Comparison of ENCODE assay signal across 27 mouse cellular contexts in the genomic region with DNA sequence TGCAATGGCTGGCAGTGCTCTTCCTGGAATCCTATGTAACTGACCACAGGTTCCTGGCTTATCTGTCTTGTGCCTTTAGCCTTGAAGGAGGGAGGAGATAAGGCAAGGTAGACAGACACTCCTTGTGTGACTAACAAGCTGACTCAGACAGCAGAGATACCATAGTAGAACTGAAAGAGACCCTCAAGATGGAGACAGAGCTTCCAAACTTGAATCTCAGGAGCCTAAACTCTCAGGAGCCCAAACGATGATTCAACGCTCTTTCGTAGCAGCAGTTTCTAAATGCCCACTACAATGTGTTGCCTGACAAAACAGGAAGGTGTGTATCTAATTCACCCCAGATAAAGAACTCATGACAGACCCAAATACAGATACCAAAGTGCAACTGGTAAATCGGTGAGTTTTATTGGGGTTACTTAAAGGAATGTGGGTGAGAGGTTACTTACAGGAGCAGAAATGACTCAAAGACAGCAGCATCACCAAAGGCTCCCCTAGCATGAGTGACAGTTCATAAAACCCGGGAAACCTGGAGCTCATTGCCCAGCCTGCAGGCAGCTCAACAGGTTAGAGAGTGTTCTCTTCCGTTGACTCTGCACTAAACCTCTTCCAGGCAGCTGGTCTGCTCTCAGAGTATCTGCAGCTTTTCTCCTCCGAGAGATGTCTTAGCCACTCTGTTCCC. TPM values are rescaled to one million over a fixed set of nuclear protein-coding genes. Genes with fewer than 3 reads are reported as not detected.
DNase-seq lines count a peak whose midpoint lies in the region; ATAC-seq and TF ChIP-seq lines count a peak whose summit lies in the region.
"Had no signal": no experiment of that assay in that cellular context is flagged by ENCODE, and none has a peak within 500 bp of the region (broad histone marks: within the 10 kb centered on the region; RNA-seq: fewer than 3 reads in every experiment).

No protein-coding gene starts in this region.

- H3K4me1 ChIP-seq in MEL (ENCODE audit: control insufficient read depth in 1 of 2, insufficient read depth in 2 of 2, low read length in 2 of 2): peaks cover 8 to 33% of the 10 kb centered on the region in 2 experiments
- peaks cover 8% of the 10 kb centered on the region; the same call in 1 of the 2 replicates for H3K4me1 ChIP-seq in intestine, postnatal 0 days (replicated peaks; ENCODE audit: control insufficient read depth, insufficient read depth, low read length)
- H3K4me1 ChIP-seq in liver, postnatal 0 days (ENCODE audit: insufficient read depth): peaks cover 30% of the 10 kb centered on the region
- H3K4me1 ChIP-seq: embryonic facial prominence, embryonic 15.5 days had no signal

- ATAC-seq in intestine, postnatal 0 days: peak; percentile 94
- ATAC-seq in liver, postnatal 0 days: no peak
- ATAC-seq: forebrain, postnatal 0 days; inflammation-experienced regulatory T-cells, adult 6 months had no signal

- peak; percentile 66 to 67 for TF ChIP-seq EP300 in MEL (IDR thresholded peaks at IDR 0.05; ENCODE audit: low read depth in 1 of 2, low read length in 2 of 2)
- TF ChIP-seq EP300 in liver, postnatal 0 days (IDR thresholded peaks at IDR 0.05; ENCODE audit: low read depth): peak; percentile 62; the same call in 1 of the 2 replicates

- H3K9me3 ChIP-seq in MEL (replicated peaks; ENCODE audit: insufficient read depth, low read length): no peaks in the 10 kb centered on the region
- no peaks in the 10 kb centered on the region for H3K9me3 ChIP-seq in intestine, postnatal 0 days (ENCODE audit: control insufficient read depth)
- H3K9me3 ChIP-seq in liver, postnatal 0 days (ENCODE audit: low read length): no peaks in the 10 kb centered on the region
- H3K9me3 ChIP-seq: embryonic facial prominence, embryonic 15.5 days; hindbrain, embryonic 13.5 days; limb, embryonic 12.5 days; neural tube, embryonic 12.5 days had no signal

- no peaks in the 10 kb centered on the region for H3K27me3 ChIP-seq in MEL (ENCODE audit: control insufficient read depth in 1 of 2, insufficient read depth in 2 of 2, low read length in 2 of 2)
- no peaks in the 10 kb centered on the region for H3K27me3 ChIP-seq in intestine, postnatal 0 days (replicated peaks; ENCODE audit: control insufficient read depth, insufficient read depth, low read length)
- H3K27me3 ChIP-seq in liver, postnatal 0 days (ENCODE audit: insufficient read depth, low read length): no peaks in the 10 kb centered on the region
- H3K27me3 ChIP-seq: embryonic facial prominence, embryonic 15.5 days; hindbrain, embryonic 13.5 days; limb, embryonic 12.5 days; neural tube, embryonic 12.5 days had no signal

- H3K4me3 ChIP-seq in MEL (ENCODE audit: control insufficient read depth in 1 of 2, insufficient read depth in 1 of 2, low read depth in 2 of 2, low read length in 2 of 2): peak overlapping the region in 1 of 2 experiments; percentile 15; a peak in 1 of 4 replicates
- H3K4me3 ChIP-seq in intestine, postnatal 0 days (ENCODE audit: low read depth, low read length): no peak overlapping the region
- no peak overlapping the region for H3K4me3 ChIP-seq in liver, postnatal 0 days (ENCODE audit: low read depth, low read length)
- H3K4me3 ChIP-seq: embryonic facial prominence, embryonic 15.5 days; hindbrain, embryonic 13.5 days; layer of hippocampus, adult 2 months; limb, embryonic 12.5 days; neural tube, embryonic 12.5 days had no signal

- 56% methylated on average over 7 of the region's 7 CpGs for WGBS in intestine, postnatal 0 days
- WGBS in liver, postnatal 0 days (ENCODE audit: insufficient replicate concordance): 77% methylated on average over 7 of the region's 7 CpGs

- peaks cover 0 to 13% of the 10 kb centered on the region in 2 experiments; a peak in 2 of 4 replicates for H3K36me3 ChIP-seq in MEL (ENCODE audit: control insufficient read depth in 1 of 2, insufficient read depth in 2 of 2, low read length in 2 of 2)
- H3K36me3 ChIP-seq in intestine, postnatal 0 days (ENCODE audit: control insufficient read depth, insufficient read depth): no peaks in the 10 kb centered on the region
- no peaks in the 10 kb centered on the region for H3K36me3 ChIP-seq in liver, postnatal 0 days (replicated peaks; ENCODE audit: insufficient read depth, low read length)
- H3K36me3 ChIP-seq: embryonic facial prominence, embryonic 15.5 days; hindbrain, embryonic 13.5 days; limb, embryonic 12.5 days; neural tube, embryonic 12.5 days had no signal

- no peak overlapping the region for H3K9ac ChIP-seq in MEL (ENCODE audit: control insufficient read depth, low read depth, low read length, poor library complexity, severe bottlenecking)
- H3K9ac ChIP-seq in intestine, postnatal 0 days (ENCODE audit: low read depth, low read length): no peak overlapping the region
- no peak overlapping the region for H3K9ac ChIP-seq in liver, postnatal 0 days (replicated peaks)
- H3K9ac ChIP-seq: embryonic facial prominence, embryonic 15.5 days; forebrain, postnatal 0 days; hindbrain, embryonic 13.5 days; limb, embryonic 12.5 days; neural tube, embryonic 12.5 days had no signal

- peak overlapping the region; percentile 9 for H3K27ac ChIP-seq in MEL (ENCODE audit: control insufficient read depth, low read depth, low read length)
- peak overlapping the region; percentile 74 for H3K27ac ChIP-seq in intestine, postnatal 0 days (ENCODE audit: low read depth, low read length)
- H3K27ac ChIP-seq in liver, postnatal 0 days (ENCODE audit: low read depth): no peak overlapping the region
- H3K27ac ChIP-seq: embryonic facial prominence, embryonic 15.5 days; hindbrain, embryonic 13.5 days; layer of hippocampus, adult 2 months; limb, embryonic 12.5 days; neural tube, embryonic 12.5 days had no signal

- 0 out of 2 replicates have a peak overlapping the region, but pooled peaks have one; percentile 13 for H3K4me2 ChIP-seq in intestine, postnatal 0 days (replicated peaks; ENCODE audit: low read depth)
- no peak overlapping the region for H3K4me2 ChIP-seq in liver, postnatal 0 days (ENCODE audit: low read depth, low read length)
- H3K4me2 ChIP-seq: embryonic facial prominence, embryonic 15.5 days; hindbrain, embryonic 13.5 days; limb, embryonic 12.5 days; neural tube, embryonic 12.5 days had no signal

- TF ChIP-seq CTCF in MEL (IDR thresholded peaks at IDR 0.05 in 2 of 3, conservative IDR thresholded peaks at IDR 0.05 in 1 of 3; ENCODE audit: control insufficient read depth in 1 of 3, insufficient read depth in 1 of 3, low read depth in 2 of 3, low read length in 3 of 3, poor library complexity in 1 of 3, severe bottlenecking in 1 of 3): no peak
- no peak for TF ChIP-seq CTCF in intestine, postnatal 0 days (IDR thresholded peaks at IDR 0.05; ENCODE audit: low read depth)
- no peak for TF ChIP-seq CTCF in liver, postnatal 0 days (IDR thresholded peaks at IDR 0.05; ENCODE audit: low read depth)

- no peak for TF ChIP-seq RAD21 in MEL (IDR thresholded peaks at IDR 0.05; ENCODE audit: low read depth, low read length)

- peak; percentile 69 for DNase-seq in 416B (ENCODE audit: low read depth)
- peak; percentile 65 for DNase-seq in MEL (ENCODE audit: low read depth, low spot score)
- DNase-seq in liver, postnatal 0 days: no peak
- no peak for DNase-seq in cerebellum, postnatal 10 days
- no peak for DNase-seq in adrenal gland, postnatal 14 days
- DNase-seq in layer of hippocampus, adult 9-10 months (ENCODE audit: low spot score): no peak
- DNase-seq: cerebellum, adult 11 months; cerebellum, postnatal 25 days; forebrain, postnatal 0 days; gastrocnemius, postnatal 36 days; heart, postnatal 36 days; kidney, postnatal 25 days; layer of hippocampus, postnatal 36 days; lung, adult 2 months; lung, postnatal 14 days; midbrain, embryonic 14.5 days; retina, postnatal 1 day; right cerebral cortex, postnatal 25 days; thymus, adult 2 months; thymus, postnatal 4 days had no signal

- TF ChIP-seq POLR2A in MEL (IDR thresholded peaks at IDR 0.05; ENCODE audit: control insufficient read depth in 1 of 2, insufficient read depth in 1 of 2, low read depth in 1 of 2, low read length in 2 of 2, poor library complexity in 1 of 2): no peak

- H3K79me2 ChIP-seq in MEL (ENCODE audit: control insufficient read depth, insufficient read depth, low read length, poor library complexity): no peaks in the 10 kb centered on the region

TF ChIP-seq in MEL, 35 proteins besides CTCF, POLR2A, EP300 and RAD21:
- TF ChIP-seq ZKSCAN1 (IDR thresholded peaks at IDR 0.05; ENCODE audit: low read depth, low read length) (no peak), UBTF (IDR thresholded peaks at IDR 0.05; ENCODE audit: borderline replicate concordance, insufficient read depth, low read depth, low read length) (no peak), ETS1 (IDR thresholded peaks at IDR 0.05; ENCODE audit: low read depth, low read length) (peak; percentile 47), GATA1 (IDR thresholded peaks at IDR 0.05; ENCODE audit: low read depth, low read length) (peak; percentile 55), JUND (IDR thresholded peaks at IDR 0.05; ENCODE audit: low read depth, low read length) (0 out of 2 replicates have a peak, but pooled peaks have one; percentile 16), TAL1 (IDR thresholded peaks at IDR 0.05; ENCODE audit: low read length) (peak; percentile 54), TCF12 (IDR thresholded peaks at IDR 0.05; ENCODE audit: low read depth, low read length) (peak; percentile 54), SIN3A (IDR thresholded peaks at IDR 0.05; ENCODE audit: low read length) (peak; percentile 56), MEF2A (IDR thresholded peaks at IDR 0.05; ENCODE audit: extremely low read depth, insufficient replicate concordance, low read depth, low read length, poor library complexity, severe bottlenecking) (no peak), RCOR1 (IDR thresholded peaks at IDR 0.05; ENCODE audit: low read depth, low read length) (peak; percentile 50; the same call in 1 of the 2 replicates)
TF ChIP-seq in MEL: peak in this region for 7.

RNA-seq across cellular contexts. Expression of a gene that starts 56.6 kb away (rescaled TPM):
- total RNA-seq in MEL (2012; rRNA removed): 33.9 and 39.6 TPM in 2 replicates
- polyA plus RNA-seq in MEL (2012; ENCODE audit: insufficient read depth in 1 of 2, insufficient read length in 2 of 2, low read depth in 1 of 2, low replicate concordance in 2 of 2, missing spikeins in 1 of 2): 10 to 100 TPM; 61.9 to 89.2 TPM
- 158 and 161 TPM in 2 replicates for polyA plus RNA-seq in intestine, postnatal 0 days (2015; fragmentation: Nextera tagmentation; extraction: Ambion mirVana)
- 84.8 and 91.2 TPM in 2 replicates for polyA plus RNA-seq in liver, postnatal 0 days (2015; fragmentation: Nextera tagmentation; extraction: Ambion mirVana)
- total RNA-seq in adrenal gland, postnatal 14 days (2021): 266 and 290 TPM in 2 replicates

Comparison
In these comparisons a context has a peak if more than half of its experiments do, and no peak if none do; other contexts are left out.
1. DNase-seq: peak in 416B (single experiment) and MEL (single experiment); none in liver, postnatal 0 days (single experiment), cerebellum, postnatal 10 days (0 of 2), adrenal gland, postnatal 14 days (single experiment) and layer of hippocampus, adult 9-10 months (single experiment).